Mouse (Mus musculus) c-Kit-positive CD71-positive TER-119-negative erythroid progenitor cells, embryonic 14.5 days (primary cell): Measurements from ENCODE around the gene Tspan14.

ENCODE experiments used
- DNase-seq: peaks from one replicate; pipeline ENCODE4 v3.0.0-alpha.2; 2013; ENCODE audit warnings: low read depth

The Tspan14 gene

DNA sequence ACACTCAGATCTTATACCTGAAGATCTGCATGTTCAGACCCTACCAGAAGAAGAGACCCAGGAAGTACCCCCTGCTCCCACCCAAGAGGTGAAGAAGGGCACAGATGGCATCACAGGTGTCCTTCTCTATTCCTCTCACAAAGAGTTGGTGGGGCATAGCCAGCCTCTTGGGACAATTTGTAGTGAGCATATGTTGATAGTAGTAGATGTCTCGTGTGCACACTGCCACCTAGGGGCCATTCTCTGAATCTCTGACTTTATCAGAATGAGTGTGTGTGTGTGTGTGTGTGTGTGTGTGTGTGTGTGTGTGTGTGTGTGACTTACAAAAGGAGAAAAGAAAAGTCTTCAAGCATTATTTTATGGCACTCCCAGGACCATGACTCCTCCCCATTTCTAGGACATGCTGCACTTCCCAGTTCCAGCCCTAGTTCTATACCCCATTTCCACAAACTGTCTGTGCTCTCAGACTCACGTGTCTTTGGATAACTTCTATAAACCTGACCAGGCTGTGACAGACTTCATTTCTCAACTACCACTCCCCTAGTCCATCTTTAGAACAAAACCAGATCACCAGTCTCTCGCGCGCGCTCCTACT, 8.6 kb upstream of the Tspan14 start:
- DNase-seq: peak; percentile 81

DNA sequence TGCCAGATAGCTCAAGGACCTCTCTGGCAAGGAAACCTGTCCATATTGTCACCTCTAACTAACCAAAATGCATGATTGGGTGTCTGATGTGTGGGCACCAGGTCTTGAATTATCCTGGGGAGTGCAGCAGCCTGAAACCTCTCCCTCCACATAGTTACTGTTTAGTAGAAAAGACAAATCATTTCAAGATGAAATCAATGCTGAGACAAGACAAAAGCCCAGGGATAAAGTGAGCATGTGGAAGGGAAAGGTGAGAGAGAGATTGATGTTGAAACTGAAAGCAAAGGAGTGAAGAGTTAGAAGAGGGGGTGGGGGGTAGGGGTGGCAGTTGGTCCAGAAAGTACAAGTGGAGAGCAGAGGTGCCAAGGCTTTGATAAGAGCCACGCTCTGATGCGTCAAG, 1.4 kb upstream of the Tspan14 start:
- no peak for DNase-seq

DNA sequence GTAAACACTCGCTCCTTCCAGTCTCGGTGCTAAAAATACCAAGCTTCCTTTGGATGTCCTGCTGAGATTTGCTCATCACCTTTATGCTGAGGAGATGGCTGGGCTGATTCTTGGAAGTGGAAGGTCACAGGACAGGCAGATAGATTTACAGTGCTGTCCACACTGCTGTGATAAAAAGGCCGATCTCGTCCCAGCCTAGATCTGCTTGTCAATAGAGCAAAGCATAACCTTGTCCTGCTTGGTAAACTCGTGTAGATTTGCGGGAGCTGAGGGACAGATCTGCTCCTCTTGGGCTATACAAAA, 942 bp upstream of the Tspan14 start:
- no peak for DNase-seq

DNA sequence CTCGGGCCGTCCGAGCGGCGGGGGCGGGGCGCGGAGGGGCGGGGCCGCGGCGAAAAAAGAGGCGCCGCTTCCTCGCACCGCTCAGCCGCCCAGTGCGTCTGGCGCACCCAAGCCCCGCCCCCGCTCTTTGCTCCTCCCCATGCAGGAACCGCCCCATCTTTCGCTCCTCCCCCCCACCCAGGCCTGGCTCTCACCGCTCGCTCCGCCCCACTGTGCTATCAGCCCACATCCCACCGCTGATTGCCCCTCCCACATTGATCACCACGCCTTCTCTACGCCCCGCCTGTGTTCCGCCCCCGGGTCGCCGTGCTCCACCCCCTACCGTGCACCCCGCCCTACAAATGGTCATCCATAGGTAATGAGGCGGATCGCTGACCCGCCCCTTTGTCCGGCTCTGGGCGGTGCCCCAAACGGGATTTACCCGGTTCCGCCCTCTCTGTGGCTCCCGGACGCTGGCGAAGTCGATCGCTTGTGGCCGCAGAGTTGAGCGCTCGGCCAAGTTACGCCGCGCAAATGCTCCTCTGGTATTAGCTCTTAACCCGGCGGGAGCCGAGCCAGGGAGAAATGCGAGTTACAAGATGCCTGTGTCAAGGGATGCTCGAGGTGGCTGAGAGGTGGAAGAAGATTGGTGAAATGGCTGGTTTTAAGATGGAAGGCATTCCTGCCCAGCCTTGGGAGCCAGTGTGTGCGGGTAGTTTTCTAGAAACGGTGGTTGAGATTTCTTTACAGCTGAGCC, 423 bp upstream of the Tspan14 start:
- peak; percentile 88 for DNase-seq

DNA sequence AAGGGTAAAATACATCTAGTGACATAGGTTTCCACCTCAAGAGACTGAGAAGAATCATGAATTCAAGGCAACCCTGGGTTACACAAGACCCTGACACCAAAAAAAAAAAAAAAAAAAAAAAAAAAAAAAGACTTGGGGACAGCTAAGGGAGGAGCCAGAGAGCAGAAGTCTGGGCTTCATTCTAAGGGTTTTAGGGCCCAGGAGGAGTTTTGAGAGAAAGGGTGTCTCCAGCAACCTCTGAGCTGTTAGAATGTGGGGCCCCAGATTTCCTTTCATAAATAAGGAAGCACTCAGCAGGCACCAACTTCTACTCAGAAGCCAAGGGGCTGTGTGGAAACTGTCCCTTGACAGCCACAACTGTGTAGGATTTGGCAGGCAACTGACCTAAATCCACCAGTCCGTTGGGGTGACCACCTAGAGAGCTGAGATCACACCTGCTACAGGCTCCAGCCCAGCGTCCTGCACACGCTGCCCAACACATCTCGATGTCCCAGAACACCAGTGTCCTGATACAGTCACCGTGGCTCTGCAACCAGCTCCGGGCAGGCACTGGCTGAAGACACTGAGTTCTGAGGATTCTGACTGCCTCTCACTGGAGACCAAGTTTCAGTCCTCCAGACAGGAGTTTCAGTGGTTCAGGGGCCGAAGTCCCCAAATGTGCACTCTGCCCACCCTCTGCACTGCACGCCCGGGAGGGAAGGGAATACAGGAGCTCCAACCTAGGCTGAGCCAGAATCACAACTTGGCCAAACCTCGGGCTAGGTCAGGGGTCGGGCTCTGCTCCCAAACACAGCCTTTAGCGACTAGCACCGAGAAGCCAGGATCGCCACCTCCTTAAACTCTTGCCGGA, 875 bp downstream of the Tspan14 start:
- DNase-seq: no peak

DNA sequence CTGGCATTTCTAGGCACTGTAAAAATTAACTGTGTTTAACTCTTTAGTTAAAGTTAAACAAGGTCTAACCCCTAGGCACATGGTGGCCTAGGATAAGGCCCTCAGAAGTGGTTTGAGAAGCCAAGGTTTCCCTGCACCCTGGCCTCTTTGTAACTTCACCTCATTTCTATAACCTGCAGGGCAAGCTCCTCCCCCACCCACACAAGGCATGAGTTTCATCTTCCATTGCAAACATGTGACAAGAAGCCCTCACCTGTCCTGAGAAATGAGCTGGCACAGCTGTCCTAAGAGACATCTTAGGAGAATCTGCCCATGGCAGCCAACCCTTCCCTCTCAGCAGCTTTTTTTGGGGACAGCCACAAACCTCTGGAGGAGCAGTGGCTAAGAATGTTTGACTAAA, 1.7 kb downstream of the Tspan14 start:
- DNase-seq: no peak

DNA sequence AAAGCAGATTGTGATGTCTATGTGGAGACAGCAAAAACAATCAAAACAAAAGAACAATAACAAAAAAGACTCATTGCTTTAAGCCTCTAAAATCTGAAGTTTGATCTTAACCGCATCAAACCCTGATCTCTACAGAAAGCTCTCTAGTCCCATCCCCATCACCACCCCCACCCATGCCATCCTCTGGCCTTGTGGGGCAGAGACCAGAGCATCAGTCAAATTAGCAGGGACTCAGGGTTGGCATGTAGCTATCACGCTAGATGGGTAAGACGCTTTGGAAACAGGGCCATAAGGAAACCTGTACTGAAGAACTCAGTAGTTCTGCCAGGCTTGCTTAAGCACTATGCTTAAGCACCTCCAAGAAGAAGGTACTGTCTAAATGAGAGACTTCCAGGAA, 2.4 kb downstream of the Tspan14 start:
- DNase-seq: no peak

DNA sequence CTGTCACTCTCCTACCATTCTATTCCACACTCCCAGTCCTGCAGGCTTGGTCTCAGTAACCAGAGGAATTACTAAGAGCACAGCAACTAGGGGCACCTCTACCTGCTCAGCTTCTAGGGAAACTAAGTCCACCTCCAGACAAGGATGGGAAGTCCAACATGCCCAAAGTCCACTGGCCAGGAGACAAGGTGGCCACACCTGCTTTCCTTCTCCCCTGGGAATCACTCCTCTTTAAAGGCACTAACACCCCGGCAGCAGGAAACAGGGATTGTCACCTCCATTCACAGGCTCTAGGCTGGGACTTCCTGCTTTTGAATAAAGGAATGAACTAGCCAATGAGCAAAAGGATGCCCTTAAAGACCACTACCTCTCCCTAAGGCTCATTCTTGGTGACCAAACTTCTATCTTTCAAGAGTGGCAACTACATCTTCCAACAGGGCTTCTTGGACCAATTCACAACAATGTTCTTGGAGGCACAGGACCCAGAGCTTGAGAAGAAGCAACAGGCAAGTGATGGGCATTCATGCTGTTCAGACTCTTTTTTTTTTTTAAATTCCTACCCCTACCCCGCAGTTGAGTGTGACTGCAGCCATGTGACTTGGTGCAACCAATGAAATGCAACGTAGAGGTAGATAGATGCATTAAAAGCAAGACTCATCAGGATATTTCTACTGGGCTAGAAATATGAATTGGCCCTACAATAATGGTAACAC, 3.0 kb downstream of the Tspan14 start:
- no peak for DNase-seq

DNA sequence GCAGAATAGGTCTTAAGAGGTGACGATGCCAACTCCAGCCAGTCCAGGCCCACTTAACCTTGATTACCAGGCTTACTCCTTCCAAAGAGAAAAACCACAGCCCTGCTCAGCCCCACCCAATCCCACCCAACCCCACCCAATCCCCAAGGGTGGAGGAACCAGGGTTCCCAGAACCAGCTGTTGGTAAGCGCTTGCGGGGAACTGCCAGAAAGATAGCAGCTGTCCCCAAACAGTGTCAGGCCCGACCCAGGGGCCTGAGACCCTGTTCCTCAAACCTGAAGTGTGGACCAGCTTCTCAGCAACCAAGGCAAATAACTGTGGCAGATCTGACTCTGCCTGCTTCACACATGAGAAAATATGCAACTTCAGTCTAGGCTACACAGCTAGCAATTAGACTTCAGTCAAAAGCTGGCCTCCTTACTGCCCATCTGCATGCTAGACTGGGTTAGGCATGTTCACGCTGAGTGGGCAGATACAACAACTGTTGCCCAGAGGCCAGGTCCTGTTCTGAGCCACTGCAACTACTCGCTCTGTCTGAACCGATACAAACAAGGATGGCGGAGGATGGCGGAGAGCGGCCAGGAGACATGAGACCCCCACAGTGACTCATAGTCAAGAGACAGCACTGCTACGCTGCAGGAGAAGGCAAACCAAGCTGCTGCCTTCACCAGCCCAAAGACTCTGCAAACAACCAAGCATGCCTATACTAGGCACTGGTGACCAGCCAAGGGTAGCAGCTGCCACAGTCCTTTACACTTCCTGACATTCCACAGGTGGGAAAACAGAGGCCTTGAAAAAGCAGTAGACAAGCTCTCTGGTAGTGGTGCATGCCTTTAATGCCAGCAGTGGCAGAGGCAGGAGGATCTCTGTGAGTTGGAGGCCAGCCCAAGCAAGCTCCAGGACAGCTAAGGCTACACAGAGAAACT, 4.0 kb downstream of the Tspan14 start:
- peak; percentile 72 for DNase-seq

DNA sequence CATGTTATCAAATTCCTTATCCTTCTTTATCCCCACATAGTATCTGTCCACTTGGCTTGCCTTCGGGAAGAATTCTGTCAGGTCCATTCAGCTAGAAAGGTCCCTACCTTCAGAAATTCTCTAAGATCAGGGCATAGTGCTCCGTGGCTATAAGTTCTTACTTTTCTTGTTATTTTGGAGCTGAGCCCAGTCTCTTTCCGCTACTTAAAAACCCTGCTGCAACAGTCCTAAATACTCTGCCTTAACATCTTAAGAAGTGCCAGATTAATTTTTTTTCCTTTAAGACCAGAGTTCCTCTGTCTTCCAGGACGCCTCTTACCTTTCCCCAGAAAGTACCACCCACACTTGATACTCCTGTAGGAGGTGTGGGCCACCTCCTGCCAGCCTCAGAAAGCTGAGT, 6.4 kb downstream of the Tspan14 start:
- no peak for DNase-seq

DNA sequence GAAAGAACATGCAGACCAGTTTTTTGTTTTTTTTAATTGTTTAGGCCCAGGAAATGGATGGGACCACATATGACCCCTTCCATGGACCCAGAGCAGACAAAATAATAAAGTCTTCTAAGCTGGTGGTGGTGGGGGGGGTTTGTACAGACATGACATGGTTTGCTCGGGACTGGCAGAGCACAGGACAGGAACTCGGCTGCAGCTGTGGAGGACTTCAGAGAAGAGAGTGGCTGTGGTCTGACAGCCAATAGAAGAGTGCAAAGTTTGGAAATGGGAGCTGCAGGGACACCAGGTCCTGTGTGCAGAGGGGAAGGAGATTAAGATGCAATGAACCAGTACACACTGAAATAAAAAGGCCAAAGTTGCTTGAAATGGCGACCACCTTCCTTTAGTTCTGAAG, 7.0 kb downstream of the Tspan14 start:
- DNase-seq: no peak

DNA sequence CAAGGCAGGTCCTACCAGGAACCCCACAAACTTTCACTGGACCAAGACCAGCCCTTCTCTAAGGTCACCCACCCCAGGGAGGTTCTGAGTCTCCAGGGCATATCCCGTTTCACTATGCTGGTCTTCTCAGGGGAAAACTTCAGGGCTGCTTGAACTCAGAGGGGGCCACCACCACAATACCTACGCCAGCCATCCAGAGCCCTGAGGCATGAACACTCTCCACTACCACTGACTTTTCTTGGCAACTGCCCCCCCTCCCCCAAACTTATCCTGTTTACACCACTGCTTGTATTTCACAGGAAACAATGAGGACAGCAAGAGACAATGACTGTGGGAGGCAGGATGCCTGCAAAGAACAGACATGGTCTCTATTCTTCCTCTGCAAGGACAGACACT, 7.6 kb downstream of the Tspan14 start:
- DNase-seq: no peak

DNA sequence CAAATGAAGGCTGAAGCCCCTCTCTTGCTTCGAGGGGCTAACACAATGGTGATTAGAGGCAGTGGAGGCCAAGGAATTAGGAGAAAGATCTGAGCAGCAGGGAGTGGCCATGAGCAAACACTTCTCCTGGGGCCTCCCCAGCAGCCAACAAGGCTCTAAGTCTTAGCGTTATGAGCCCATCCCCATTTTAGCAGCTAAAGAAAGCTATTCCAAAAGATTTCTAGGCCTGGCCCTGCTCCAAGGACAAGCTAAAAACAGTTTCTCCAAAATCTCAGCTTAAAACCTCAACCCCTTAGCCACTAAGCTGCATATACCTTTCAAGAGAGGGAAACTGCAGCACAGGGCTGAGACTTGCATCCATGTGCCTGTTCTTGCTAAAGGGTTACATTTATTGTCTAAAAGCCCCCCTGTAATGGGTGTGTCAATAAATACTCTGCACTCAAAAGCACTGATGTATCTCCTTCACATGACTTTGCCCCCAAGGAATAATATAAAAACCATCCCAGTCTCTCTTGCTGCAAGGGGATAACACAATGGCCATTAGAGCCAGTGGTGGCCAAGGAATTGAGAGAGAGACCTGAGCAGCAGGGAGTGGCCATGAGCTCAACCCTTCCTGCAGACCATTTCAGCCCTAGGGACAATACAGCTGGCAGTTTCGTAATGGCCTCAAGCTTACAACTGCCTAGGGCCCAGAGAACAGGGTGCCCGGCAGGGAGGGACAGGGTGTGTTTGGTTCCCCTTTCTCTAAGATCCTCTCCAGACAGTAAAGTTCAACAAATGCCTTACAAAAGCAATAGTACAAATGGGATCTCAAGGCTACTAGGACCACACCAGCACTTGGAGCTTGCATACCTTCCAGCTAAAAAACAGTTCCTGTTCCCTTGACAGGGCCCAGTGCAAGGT, 8.3 kb downstream of the Tspan14 start:
- no peak for DNase-seq

DNA sequence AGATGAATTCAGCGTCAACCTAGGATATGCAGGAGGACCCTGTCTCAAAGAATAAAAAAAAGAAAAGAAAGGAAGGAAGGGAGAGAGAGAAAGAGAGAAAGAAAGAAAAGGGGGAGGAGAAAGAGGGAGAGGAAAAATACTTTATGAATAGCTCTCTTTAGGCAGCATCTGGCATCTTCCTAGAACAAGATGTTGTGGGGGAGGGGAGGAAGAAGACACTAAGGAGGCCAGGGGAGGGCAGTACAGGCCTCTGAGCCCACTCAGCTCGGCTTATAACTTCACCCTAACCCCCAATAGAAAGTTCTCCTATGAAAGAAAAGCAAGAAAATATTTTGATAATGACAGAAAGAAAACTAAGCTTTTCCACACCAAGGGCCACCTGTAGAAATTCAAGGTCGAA, 9.0 kb downstream of the Tspan14 start:
- DNase-seq: no peak

DNA sequence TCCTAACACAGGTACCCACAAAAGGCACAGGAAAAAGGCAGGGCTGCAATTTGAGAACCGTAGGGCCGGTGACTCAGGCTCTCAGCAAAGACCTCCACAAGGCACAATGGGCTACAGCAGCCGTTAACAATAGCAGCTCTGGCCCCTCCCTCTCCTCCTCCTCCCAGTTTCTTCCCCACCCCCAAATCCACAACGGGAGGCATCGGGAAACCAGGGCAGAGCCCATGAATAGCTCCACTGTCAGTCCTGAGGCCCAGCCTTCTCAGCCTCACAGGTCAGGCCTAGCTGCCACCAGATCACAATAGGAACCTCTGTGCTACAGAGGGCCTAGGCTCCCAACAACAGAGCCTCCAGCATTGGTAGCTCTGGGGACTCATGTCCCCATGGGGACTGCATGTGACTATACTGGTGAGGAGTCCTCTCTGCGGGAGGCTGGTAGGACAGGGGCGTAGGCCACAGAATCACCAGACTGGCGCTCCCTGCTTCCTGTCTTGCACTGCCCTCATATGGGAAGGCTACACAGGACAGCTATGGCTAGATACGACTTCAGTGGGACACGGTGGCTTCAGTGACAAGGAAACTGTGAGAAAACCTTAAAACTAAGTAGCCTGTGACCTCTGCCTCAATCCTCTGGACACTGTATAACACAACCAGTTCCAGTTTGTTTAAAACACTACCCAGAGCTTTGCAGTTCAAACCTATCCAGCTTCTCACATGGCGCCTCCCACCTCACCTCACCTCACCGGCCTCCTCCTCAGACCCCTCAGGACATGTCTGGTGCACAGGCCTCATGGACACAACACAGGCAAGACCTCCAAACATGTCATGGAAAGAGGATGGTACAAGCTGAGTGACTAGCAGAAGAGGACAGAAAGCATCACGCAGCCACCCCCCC, 10.1 kb downstream of the Tspan14 start:
- DNase-seq: no peak

DNA sequence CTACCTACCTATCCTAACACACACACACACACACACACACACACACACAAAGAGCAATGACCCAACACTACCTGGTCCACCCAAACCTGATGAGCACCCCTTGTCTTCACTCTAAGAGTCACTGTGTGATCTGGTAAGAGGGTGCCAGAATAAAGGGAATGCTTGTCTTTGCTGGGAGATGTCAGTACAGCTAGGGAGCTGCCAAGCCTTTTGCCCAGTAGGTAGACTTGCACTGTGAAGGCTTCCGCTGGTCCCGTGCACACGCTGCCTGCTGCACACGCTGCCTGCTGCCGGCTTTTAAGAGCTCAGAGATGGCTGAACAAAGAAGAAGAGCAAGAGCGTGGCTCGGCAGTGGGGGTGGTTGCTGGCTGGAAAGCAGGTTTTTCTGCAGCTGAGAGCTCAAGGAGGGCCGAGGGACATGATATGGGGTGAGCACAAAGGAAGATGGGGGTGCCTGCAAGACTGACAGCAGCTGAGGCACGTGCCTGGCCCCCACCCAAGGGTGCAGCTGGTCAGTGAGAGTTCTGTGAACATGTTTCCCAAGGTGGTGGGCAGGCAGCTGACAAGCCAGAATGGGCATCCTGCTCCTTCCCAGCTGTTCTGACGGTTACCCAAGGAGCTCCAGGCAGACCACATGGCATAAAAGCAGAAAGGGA, 10.9 kb downstream of the Tspan14 start:
- DNase-seq: no peak

DNA sequence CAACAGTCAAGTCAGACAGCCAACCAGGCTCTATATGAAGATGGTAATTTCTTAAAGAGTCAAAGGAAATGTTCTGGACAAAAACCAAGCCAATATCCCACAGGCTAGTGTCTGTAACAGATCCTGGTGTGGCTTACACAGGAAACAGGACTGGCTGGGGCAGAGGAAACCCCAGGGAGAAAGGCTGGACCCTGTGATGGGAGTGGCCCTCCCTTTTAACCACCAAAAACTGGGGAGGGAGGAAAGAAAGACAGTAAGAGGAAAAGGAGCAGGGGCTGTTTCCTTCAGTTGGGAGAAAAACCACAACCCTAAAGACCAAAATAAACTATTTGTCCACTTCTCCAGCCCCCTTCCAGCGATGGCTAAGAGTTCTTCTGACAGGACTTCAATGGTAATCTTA, 11.5 kb downstream of the Tspan14 start:
- DNase-seq: no peak

DNA sequence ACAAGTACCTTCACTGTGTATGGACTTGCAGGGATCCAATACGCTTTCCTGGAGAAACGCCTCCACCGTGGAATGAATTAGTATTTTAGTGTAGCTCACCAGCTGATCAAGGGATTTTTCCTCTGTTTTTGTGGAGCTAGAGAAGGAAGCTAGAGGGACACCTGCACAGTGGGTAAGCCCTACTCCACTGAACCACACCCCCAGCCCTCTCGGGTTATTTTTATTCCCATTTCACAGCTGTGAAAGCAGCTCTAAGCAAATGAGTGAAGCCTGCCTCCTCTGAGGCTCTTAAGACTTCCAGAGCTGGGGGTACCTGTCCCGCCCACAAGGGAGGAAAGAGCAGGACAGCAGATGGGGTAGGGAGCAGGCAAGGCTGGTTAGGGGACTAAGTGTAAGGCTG, 13.2 kb downstream of the Tspan14 start:
- DNase-seq: no peak

DNA sequence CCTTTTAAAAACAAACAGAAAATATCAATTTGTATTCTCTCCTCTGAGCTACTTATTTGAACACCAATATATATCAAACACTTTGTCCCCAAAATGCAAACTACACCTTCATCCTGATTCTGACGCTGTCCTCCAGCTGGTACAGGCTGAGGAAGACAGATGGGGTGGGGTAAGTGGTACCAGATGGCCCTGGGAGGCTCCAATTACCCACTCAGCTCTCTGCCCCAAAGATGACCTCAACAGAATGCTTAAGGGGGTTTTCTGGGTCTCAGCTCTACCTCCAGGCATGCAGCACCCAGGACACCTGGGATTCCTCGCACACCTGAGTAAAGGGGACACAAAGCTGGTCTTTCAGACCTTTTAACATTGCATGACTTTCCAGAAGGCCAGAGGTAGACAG, 13.9 kb downstream of the Tspan14 start:
- no peak for DNase-seq
